Mouse (Mus musculus) adrenal gland, postnatal 25 days (tissue): ENCODE measurements around the gene Hsfy2. TPM values are rescaled to one million over a fixed set of nuclear protein-coding genes. Genes with fewer than 3 reads are reported as not detected.

ENCODE experiments used
- DNase-seq: peaks from one replicate; pipeline ENCODE4 v3.0.0; 2021; ENCODE audit warnings: mixed read lengths
- long read RNA-seq: library from polyadenylated mRNA; stranded (forward); transcript quantifications from one replicate; pipeline ENCODE4 v2.0.0, GENCODE M21; 2021
- total RNA-seq: library from RNA; stranded (reverse); gene quantifications from 2 replicates; pipeline ENCODE4 v1.2.3, GENCODE M21; 2021

The Hsfy2 gene
- total RNA-seq, result not detected in 2 replicates
- long read RNA-seq, result 0 reads

GRCm38 (mm10) chr1:56637335-56637734, at the start of gene Hsfy2:
Hsfy2 (minus strand) TSS chr1:56637435.
- DNase-seq, result no peak

- no peak for DNase-seq
Measured at GRCm38 (mm10) chr1:56685053-56685557, 47.9 kb upstream of the Hsfy2 start.

GRCm38 (mm10) chr1:56684512-56684911, 47.3 kb upstream of the Hsfy2 start:
- DNase-seq, result no peak

GRCm38 (mm10) chr1:56681258-56681657, 44.0 kb upstream of the Hsfy2 start:
- no peak for DNase-seq

- no peak for DNase-seq
Measured at GRCm38 (mm10) chr1:56675253-56675652, 38.0 kb upstream of the Hsfy2 start.

GRCm38 (mm10) chr1:56674601-56675000, 37.4 kb upstream of the Hsfy2 start:
- DNase-seq, result no peak

- DNase-seq, result no peak
Measured at GRCm38 (mm10) chr1:56671241-56671945, 34.2 kb upstream of the Hsfy2 start.

GRCm38 (mm10) chr1:56670509-56670908, 33.3 kb upstream of the Hsfy2 start:
- no peak for DNase-seq

GRCm38 (mm10) chr1:56664606-56665005, 27.4 kb upstream of the Hsfy2 start:
- no peak for DNase-seq

GRCm38 (mm10) chr1:56626824-56627223, 10.4 kb downstream of the Hsfy2 start:
- peak; percentile 2 for DNase-seq

GRCm38 (mm10) chr1:56624304-56624703, 12.9 kb downstream of the Hsfy2 start:
- DNase-seq, result no peak

- no peak for DNase-seq
Measured at GRCm38 (mm10) chr1:56612384-56612783, 24.9 kb downstream of the Hsfy2 start.
